In genomic region chr9:47671617-47672016, GRCm38 (mm10) we compare ENCODE assay signal across 13 mouse cellular contexts.
"Had no signal": no experiment of that assay in that cellular context is flagged by ENCODE, and none has a peak within 500 bp of the region (broad histone marks: within the 10 kb centered on the region; RNA-seq: fewer than 3 reads in every experiment).

No protein-coding gene starts in this region.

- H3K9me3 ChIP-seq: limb, embryonic 13.5 days; midbrain, embryonic 13.5 days; neural tube, embryonic 15.5 days had no signal

- H3K4me2 ChIP-seq: limb, embryonic 13.5 days; midbrain, embryonic 13.5 days; neural tube, embryonic 15.5 days had no signal

- H3K4me3 ChIP-seq: layer of hippocampus, adult 2 months; limb, embryonic 13.5 days; midbrain, embryonic 13.5 days; myocyte; neural tube, embryonic 15.5 days had no signal

- H3K27ac ChIP-seq: layer of hippocampus, adult 2 months; limb, embryonic 13.5 days; liver, embryonic 14.5 days; midbrain, embryonic 13.5 days; neural tube, embryonic 15.5 days had no signal

- DNase-seq: kidney, postnatal 10 days; kidney, postnatal 4 days; lung, adult 18-20 months; right cerebral cortex, adult 18-20 months; right cerebral cortex, postnatal 25 days; thymus, adult 18-20 months; thymus, postnatal 14 days had no signal

- H3K27me3 ChIP-seq: limb, embryonic 13.5 days; midbrain, embryonic 13.5 days; neural tube, embryonic 15.5 days had no signal

- H3K9ac ChIP-seq: limb, embryonic 13.5 days; liver, embryonic 14.5 days; midbrain, embryonic 13.5 days; neural tube, embryonic 15.5 days had no signal

- H3K36me3 ChIP-seq: limb, embryonic 13.5 days; midbrain, embryonic 13.5 days; neural tube, embryonic 15.5 days had no signal

- ATAC-seq: midbrain, embryonic 13.5 days had no signal
